Mouse (Mus musculus) liver, embryonic 12.5 days (tissue): ENCODE measurements around the gene Ldlrad3. TPM values are rescaled to one million over a fixed set of nuclear protein-coding genes. Genes with fewer than 3 reads are reported as not detected.

Experiments
- ATAC-seq: fragments of 200-750 bp; cut with Nextera tagmentation; 2 replicates; pipeline ENCODE4 v1.8.0; 2017; ENCODE audit warnings: moderate number of reproducible peaks, mild to moderate bottlenecking, moderate library complexity
- H3K27ac ChIP-seq: fragments of 300-500 bp; sonication (generic); 2 replicates; pipeline ENCODE4 v1.5.1; 2016; ENCODE audit warnings: mild to moderate bottlenecking
- H3K27me3 ChIP-seq: fragments of 300-500 bp; sonication (generic); replicated peaks from 2 replicates; pipeline ENCODE4 v1.6.1; 2016; ENCODE audit warnings: mild to moderate bottlenecking, moderate library complexity
- H3K36me3 ChIP-seq: fragments of 300-500 bp; sonication (generic); 2 replicates; pipeline ENCODE4 v1.6.1; 2016; ENCODE audit warnings: mild to moderate bottlenecking, moderate library complexity
- H3K4me1 ChIP-seq: fragments of 300-500 bp; sonication (generic); 2 replicates; pipeline ENCODE4 v1.6.1; 2016
- H3K4me2 ChIP-seq: fragments of 300-500 bp; sonication (generic); 2 replicates; pipeline ENCODE4 v1.6.1; 2016; ENCODE audit warnings: mild to moderate bottlenecking, moderate library complexity
- H3K4me3 ChIP-seq: fragments of 300-500 bp; sonication (generic); 2 replicates; pipeline ENCODE4 v1.5.1; 2016; ENCODE audit warnings: mild to moderate bottlenecking, moderate library complexity
- H3K9ac ChIP-seq: fragments of 300-500 bp; sonication (generic); 2 replicates; pipeline ENCODE4 v1.6.1; 2016; ENCODE audit warnings: mild to moderate bottlenecking, moderate library complexity
- H3K9me3 ChIP-seq: fragments of 300-500 bp; sonication (generic); replicated peaks from 2 replicates; pipeline ENCODE4 v1.6.1; 2016; ENCODE audit warnings: mild to moderate bottlenecking, moderate library complexity
- WGBS: fragments of 180-500 bp; shearing (Covaris S2); methylation state at CpG from one replicate; pipeline ENCODE4 v1.1.7; 2016; ENCODE audit not compliant: insufficient replicate concordance; 5-methylcytosine and 5-hydroxymethylcytosine counted together
- polyA plus RNA-seq: library from polyadenylated mRNA; unstranded; fragments of >200 nt; fragmentation: Nextera tagmentation; extraction: Ambion mirVana; gene quantifications from 2 replicates; pipeline ENCODE4 v1.2.1, GENCODE M21; 2016

The Ldlrad3 gene
- polyA plus RNA-seq, 1 experiment from 2014 or later = 8.2 TPM

DNA sequence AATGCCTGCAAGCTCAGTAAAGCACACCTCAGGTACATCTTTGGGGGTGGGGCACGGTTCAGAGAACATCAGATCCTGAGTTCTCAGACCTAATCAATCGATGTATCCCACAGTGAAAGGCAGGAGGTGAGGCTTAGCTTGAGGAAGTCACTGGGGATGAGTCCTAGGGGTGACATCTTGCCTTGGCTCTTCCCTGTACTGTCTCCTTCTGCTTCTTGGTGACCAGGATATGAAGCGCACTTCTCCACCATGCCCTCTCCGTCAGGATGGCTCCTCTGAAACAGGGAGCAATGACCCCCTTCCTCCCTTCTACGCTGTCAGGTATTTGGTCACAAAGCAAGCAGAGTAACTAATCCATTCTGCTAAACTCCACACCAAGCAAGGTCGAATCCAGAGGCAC is 79.5 kb downstream of the Ldlrad3 start:
- Histone ChIP-seq H3K4me2 (no peak overlapping the region), H3K27ac (no peak overlapping the region), H3K27me3 (no peaks in the 10 kb centered on the region), H3K36me3 (no peaks in the 10 kb centered on the region), H3K9me3 (no peaks in the 10 kb centered on the region), H3K4me1 (no peaks in the 10 kb centered on the region), H3K9ac (no peak overlapping the region), H3K4me3 (no peak overlapping the region)
- no peak for ATAC-seq
- WGBS = 74% methylated on average over 6 of the region's 6 CpGs

DNA sequence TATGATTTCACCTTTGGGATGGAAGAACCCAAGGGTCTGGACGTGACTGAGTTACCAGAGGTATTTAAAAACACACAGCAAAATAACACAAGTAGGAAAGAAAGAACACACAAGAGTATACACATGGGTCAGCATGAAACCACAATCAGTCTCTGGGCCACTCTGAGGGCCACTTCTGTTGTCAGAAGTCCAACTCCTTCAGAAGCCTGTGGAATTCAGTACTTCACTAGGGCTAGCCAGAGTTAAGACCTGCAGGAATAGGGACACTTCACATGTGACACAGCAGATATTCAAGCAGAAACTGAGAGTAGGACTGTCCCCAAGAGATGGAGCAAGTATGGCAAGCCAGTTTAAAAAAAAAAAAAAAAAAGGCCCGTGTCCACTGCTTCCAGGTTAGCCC is 80.7 kb downstream of the Ldlrad3 start:
- H3K36me3 ChIP-seq = no peaks in the 10 kb centered on the region

GRCm38 (mm10) chr2:102103955-102104354 is 82.2 kb downstream of the Ldlrad3 start:
- no peaks in the 10 kb centered on the region for H3K4me1 ChIP-seq
- H3K9ac ChIP-seq = no peak overlapping the region
- no peaks in the 10 kb centered on the region for H3K9me3 ChIP-seq
- no peak for ATAC-seq
- no peak overlapping the region for H3K4me2 ChIP-seq
- H3K27me3 ChIP-seq = no peaks in the 10 kb centered on the region
- no peak overlapping the region for H3K4me3 ChIP-seq
- H3K27ac ChIP-seq = no peak overlapping the region
- 82% methylated on average over 12 of the region's 12 CpGs for WGBS
- H3K36me3 ChIP-seq = no peaks in the 10 kb centered on the region

More for the DNA sequence above, 80.7 kb downstream of the Ldlrad3 start:
- Histone ChIP-seq H3K4me1 (no peaks in the 10 kb centered on the region), H3K4me2 (no peak overlapping the region), H3K9ac (no peak overlapping the region), H3K27ac (no peak overlapping the region), H3K9me3 (no peaks in the 10 kb centered on the region), H3K27me3 (no peaks in the 10 kb centered on the region), H3K4me3 (no peak overlapping the region)
- 55% methylated on average over 2 of the region's 2 CpGs for WGBS
- no peak for ATAC-seq

- H3K9me3 ChIP-seq = no peaks in the 10 kb centered on the region
- H3K4me3 ChIP-seq = no peak overlapping the region
- H3K4me1 ChIP-seq = no peaks in the 10 kb centered on the region
- H3K27ac ChIP-seq = no peak overlapping the region
- WGBS = 68% methylated on average over 4 of the region's 4 CpGs
- no peak overlapping the region for H3K4me2 ChIP-seq
- H3K27me3 ChIP-seq = no peaks in the 10 kb centered on the region
- H3K9ac ChIP-seq = no peak overlapping the region
- no peak for ATAC-seq
- no peaks in the 10 kb centered on the region for H3K36me3 ChIP-seq
Observed at GRCm38 (mm10) chr2:102100490-102100889, 85.7 kb downstream of the Ldlrad3 start.

GRCm38 (mm10) chr2:102099702-102100450 is 86.3 kb downstream of the Ldlrad3 start:
- H3K4me3 ChIP-seq = no peak overlapping the region
- no peaks in the 10 kb centered on the region for H3K27me3 ChIP-seq
- no peak overlapping the region for H3K9ac ChIP-seq
- no peak overlapping the region for H3K4me2 ChIP-seq
- no peak for ATAC-seq
- no peaks in the 10 kb centered on the region for H3K36me3 ChIP-seq
- no peaks in the 10 kb centered on the region for H3K4me1 ChIP-seq
- H3K9me3 ChIP-seq = no peaks in the 10 kb centered on the region
- 72% methylated on average over 14 of the region's 14 CpGs for WGBS
- no peak overlapping the region for H3K27ac ChIP-seq

GRCm38 (mm10) chr2:102099261-102099660 is 86.9 kb downstream of the Ldlrad3 start:
- ATAC-seq = no peak
- WGBS = 70% methylated on average over 4 of the region's 4 CpGs

GRCm38 (mm10) chr2:102094773-102095172 is 91.4 kb downstream of the Ldlrad3 start:
- Histone ChIP-seq H3K36me3 (0 out of 2 replicates have a peak, but pooled peaks cover 4% of the 10 kb centered on the region), H3K9me3 (no peaks in the 10 kb centered on the region), H3K9ac (no peak overlapping the region), H3K4me3 (no peak overlapping the region), H3K27ac (no peak overlapping the region), H3K27me3 (no peaks in the 10 kb centered on the region), H3K4me1 (no peaks in the 10 kb centered on the region), H3K4me2 (no peak overlapping the region)
- ATAC-seq = no peak
- 81% methylated on average over 11 of the region's 11 CpGs for WGBS

More at GRCm38 (mm10) chr2:102099261-102099660, 86.9 kb downstream of the Ldlrad3 start:
- Histone ChIP-seq H3K36me3 (0 out of 2 replicates have a peak, but pooled peaks cover 3% of the 10 kb centered on the region), H3K27me3 (no peaks in the 10 kb centered on the region), H3K4me2 (no peak overlapping the region), H3K9ac (no peak overlapping the region), H3K9me3 (no peaks in the 10 kb centered on the region), H3K27ac (no peak overlapping the region), H3K4me3 (no peak overlapping the region), H3K4me1 (no peaks in the 10 kb centered on the region)

DNA sequence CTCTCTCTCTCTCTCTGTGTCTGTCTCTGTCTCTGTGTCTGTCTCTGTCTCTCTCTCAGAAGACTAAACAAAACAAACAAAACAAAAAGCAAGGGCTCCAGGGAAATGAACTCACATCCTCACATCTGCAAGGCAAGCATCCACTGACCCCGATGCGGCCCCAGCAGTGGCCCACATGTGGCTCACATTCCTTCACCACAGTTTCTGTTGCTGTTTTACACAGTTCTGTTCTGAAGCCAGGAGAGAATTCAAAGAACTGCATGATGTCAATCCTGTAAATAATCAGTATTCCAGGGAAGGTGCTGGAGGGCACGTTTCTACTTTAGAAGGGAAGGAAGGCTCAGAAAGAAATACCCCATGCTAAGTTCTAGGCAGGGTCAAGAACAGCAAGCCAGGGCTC is 91.9 kb downstream of the Ldlrad3 start:
- no peak for ATAC-seq
- H3K9me3 ChIP-seq = no peaks in the 10 kb centered on the region
- no peaks in the 10 kb centered on the region for H3K27me3 ChIP-seq
- no peak overlapping the region for H3K27ac ChIP-seq
- no peak overlapping the region for H3K9ac ChIP-seq
- H3K36me3 ChIP-seq = 0 out of 2 replicates have a peak, but pooled peaks cover 4% of the 10 kb centered on the region
- H3K4me3 ChIP-seq = no peak overlapping the region
- no peaks in the 10 kb centered on the region for H3K4me1 ChIP-seq
- no peak overlapping the region for H3K4me2 ChIP-seq
- 76% methylated on average over 3 of the region's 3 CpGs for WGBS

DNA sequence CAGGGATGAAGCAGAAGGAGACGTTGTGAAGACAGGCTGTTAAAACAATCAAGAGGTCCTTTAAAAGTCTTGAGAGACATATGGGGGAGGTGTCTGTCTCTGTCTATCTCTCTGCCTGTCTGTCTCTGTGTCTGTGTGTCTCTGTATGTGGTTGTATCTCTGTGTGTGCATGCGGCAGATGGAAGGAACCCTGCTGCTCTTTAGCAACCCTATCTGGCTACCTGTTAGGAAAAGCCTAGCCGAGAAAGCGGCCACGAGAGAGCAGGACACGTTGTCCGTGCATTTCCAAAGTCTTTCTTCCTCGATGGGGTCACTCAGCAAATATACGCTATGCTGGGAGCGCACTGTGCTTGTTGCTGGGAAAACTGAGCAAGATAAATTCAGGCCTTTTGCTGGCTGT is 93.6 kb downstream of the Ldlrad3 start:
- Histone ChIP-seq H3K27ac (no peak overlapping the region), H3K9me3 (no peaks in the 10 kb centered on the region), H3K36me3 (0 out of 2 replicates have a peak, but pooled peaks cover 4% of the 10 kb centered on the region), H3K27me3 (no peaks in the 10 kb centered on the region), H3K4me3 (no peak overlapping the region), H3K4me1 (no peaks in the 10 kb centered on the region), H3K9ac (no peak overlapping the region), H3K4me2 (no peak overlapping the region)
- 80% methylated on average over 10 of the region's 10 CpGs for WGBS
- ATAC-seq = no peak

DNA sequence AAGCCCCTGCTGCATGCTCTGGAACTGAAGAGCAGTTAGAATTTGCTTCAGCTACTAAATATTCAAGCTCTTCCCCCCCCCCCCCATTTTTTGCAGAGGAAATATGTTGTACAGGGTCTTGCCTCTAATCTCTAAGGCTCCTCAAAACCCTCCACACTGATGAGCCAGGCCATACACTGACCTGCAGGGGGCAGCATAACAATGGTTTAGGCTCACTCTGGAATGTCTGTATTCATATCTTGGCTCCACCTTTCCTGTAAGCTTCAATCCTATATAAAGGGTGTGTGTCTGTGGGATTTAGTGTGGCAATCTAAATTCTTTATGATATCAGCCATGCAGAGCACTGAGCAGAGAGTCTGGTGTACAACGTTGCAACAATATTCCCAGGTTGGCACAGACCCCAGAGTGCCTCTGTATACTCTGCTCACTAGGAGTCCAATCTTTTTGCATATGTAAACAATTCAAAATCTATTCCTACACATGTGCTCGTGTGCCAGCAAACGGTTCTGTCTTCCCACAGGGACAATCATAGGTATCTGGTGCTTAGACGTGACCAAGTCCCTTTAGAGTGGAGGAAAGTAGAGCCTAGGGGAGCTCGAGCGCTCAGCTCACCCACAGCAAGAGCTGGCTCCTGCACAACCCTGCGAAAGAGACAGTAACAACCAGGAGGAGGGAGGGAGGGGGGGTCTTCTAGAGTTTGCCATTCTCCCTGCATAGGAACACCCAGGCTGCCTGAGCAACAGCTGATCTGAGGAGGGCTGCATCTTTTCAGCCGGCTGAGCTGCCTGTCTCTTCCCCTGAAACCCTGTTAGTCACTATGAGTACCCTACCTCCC is 94.5 kb downstream of the Ldlrad3 start:
- 53% methylated on average over 8 of the region's 8 CpGs for WGBS
- Histone ChIP-seq H3K9ac (no peak overlapping the region), H3K4me1 (no peaks in the 10 kb centered on the region), H3K4me2 (no peak overlapping the region), H3K27ac (no peak overlapping the region), H3K27me3 (no peaks in the 10 kb centered on the region), H3K4me3 (no peak overlapping the region), H3K9me3 (no peaks in the 10 kb centered on the region), H3K36me3 (0 out of 2 replicates have a peak, but pooled peaks cover 4% of the 10 kb centered on the region)
- no peak for ATAC-seq

DNA sequence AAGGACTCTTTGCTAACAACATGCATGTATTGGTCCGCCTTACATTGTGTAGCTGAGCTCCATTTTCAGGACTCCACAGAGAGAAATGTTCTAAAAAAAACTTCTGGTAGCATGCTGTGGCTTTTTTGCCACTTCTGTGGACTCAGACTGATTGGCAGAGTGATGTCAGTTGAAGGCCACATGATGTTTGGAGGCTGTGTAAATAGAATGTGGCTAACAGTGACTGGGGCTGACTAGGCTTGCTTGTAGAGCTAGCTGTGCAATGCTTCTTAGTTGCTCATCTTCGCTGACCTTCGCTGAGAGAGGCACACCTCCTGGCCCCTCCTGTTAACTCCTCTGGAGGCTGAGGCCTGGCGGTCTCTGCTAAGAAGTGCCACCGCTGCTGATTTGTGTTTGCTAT is 98.4 kb downstream of the Ldlrad3 start:
- H3K27ac ChIP-seq = no peak overlapping the region
- 79% methylated on average over 5 of the region's 5 CpGs for WGBS

DNA sequence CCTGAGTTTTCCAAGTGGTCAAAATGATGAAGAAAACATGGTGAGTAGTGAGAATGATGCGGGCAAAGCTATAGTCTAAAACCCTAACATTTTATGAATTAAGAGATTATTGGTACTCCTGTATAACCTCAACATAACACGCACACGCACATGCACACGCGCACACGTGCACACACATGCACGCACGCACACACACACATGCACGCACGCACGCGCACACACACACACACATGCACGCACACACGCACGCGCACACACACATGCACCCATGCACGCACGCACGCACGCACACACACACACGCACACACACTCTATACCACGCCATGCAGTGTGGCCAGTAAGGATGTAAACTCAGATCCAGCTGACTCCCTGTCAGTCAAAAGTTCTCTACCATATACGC is 99.6 kb downstream of the Ldlrad3 start:
- ATAC-seq = no peak

More for the DNA sequence above, 98.4 kb downstream of the Ldlrad3 start:
- ATAC-seq = peak; percentile 18; the same call in 1 of the 2 replicates
- Histone ChIP-seq H3K27me3 (no peaks in the 10 kb centered on the region), H3K4me2 (no peak overlapping the region), H3K4me3 (no peak overlapping the region), H3K9me3 (no peaks in the 10 kb centered on the region), H3K36me3 (no peaks in the 10 kb centered on the region), H3K4me1 (no peaks in the 10 kb centered on the region), H3K9ac (no peak overlapping the region)

More for the DNA sequence above, 99.6 kb downstream of the Ldlrad3 start:
- Histone ChIP-seq H3K4me1 (no peaks in the 10 kb centered on the region), H3K27ac (no peak overlapping the region), H3K27me3 (no peaks in the 10 kb centered on the region), H3K4me3 (no peak overlapping the region), H3K4me2 (no peak overlapping the region), H3K9ac (no peak overlapping the region), H3K36me3 (peaks cover 2% of the 10 kb centered on the region; the same call in 1 of the 2 replicates), H3K9me3 (no peaks in the 10 kb centered on the region)
- 93% methylated on average over 23 of the region's 23 CpGs for WGBS
